Mouse (Mus musculus): ENCODE data around the gene Myf5.

DNA sequence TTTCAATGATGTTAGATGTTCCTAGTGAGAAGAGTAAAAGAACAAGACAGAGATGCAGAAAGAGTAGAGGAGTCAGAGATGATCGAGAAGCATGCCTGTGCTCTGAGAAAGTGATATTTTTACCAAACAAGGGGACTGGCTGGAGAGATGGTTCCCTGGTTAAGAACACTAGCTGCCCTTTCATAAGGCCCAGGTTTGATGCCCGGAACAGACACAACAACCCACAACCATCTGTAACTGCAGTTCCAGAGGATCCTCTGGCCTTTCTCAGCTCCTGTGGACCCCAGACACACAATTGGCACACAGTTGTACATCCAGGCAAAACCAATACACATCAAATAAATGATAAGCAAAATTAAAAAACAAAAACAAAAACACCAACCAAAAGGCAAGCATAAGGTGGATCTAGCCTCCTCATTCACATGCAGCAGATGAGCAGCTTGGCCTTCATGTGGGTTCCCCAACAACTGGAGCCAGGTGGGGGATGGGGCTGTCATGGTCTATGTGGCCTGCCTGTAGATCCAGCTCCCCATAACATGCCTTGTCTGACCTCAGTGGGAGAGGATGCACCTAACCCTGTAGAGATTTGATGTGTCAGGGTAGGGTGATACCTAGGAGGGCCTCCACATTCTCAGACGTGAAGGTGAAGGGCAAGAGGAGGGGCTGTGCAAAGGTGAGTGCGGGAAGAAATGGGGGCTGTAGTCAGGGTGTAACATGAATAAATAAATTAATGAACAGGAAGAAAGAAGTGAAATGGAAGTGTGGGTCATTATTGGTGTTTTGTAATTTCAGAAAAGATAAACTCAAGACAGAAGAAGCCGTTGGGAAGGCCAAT lies 36.2 kb downstream of the Myf5 start:
- no peak for TF ChIP-seq CTCF (IDR thresholded peaks at IDR 0.05; ENCODE audit: insufficient read depth, low read length)
- TF ChIP-seq POLR2A (IDR thresholded peaks at IDR 0.05; ENCODE audit: borderline replicate concordance, extremely low read depth, low read depth, low read length), result no peak

All from lung, adult 2 months (tissue).